Mouse (Mus musculus) testis, postnatal 14 days (tissue): ENCODE data around the gene Acsl3.

ENCODE experiments used
- DNase-seq: peaks from one replicate; pipeline ENCODE4 v3.0.0; 2021; ENCODE audit warnings: low spot score

Acsl3 gene

GRCm38 (mm10) chr1:78686872-78687271 is 29.2 kb downstream of the Acsl3 start:
- DNase-seq: no peak

GRCm38 (mm10) chr1:78688149-78688548 is 30.5 kb downstream of the Acsl3 start:
- DNase-seq: no peak

GRCm38 (mm10) chr1:78694503-78695258 is 37.1 kb downstream of the Acsl3 start:
- no peak for DNase-seq

- DNase-seq: no peak
Observed at GRCm38 (mm10) chr1:78696305-78696704, 38.7 kb downstream of the Acsl3 start.

- no peak for DNase-seq
Observed at GRCm38 (mm10) chr1:78696903-78697302, 39.3 kb downstream of the Acsl3 start.

- DNase-seq: no peak
Observed at GRCm38 (mm10) chr1:78698138-78698537, 40.5 kb downstream of the Acsl3 start.

- no peak for DNase-seq
Observed at GRCm38 (mm10) chr1:78701740-78702139, 44.1 kb downstream of the Acsl3 start.

- no peak for DNase-seq
Observed at GRCm38 (mm10) chr1:78702282-78702963, 44.8 kb downstream of the Acsl3 start.

- no peak for DNase-seq
Observed at GRCm38 (mm10) chr1:78702964-78703285, 45.3 kb downstream of the Acsl3 start.

- no peak for DNase-seq
Observed at GRCm38 (mm10) chr1:78706338-78706737, 48.7 kb downstream of the Acsl3 start.

GRCm38 (mm10) chr1:78707280-78707679 is 49.7 kb downstream of the Acsl3 start:
- no peak for DNase-seq

GRCm38 (mm10) chr1:78710026-78710425 is 52.4 kb downstream of the Acsl3 start:
- DNase-seq: no peak

- no peak for DNase-seq
Observed at GRCm38 (mm10) chr1:78710613-78711329, 53.1 kb downstream of the Acsl3 start.

GRCm38 (mm10) chr1:78724458-78725190 is 67.0 kb downstream of the Acsl3 start:
- peak; percentile 68 for DNase-seq

- no peak for DNase-seq
Observed at GRCm38 (mm10) chr1:78725191-78725490, 67.5 kb downstream of the Acsl3 start.

GRCm38 (mm10) chr1:78725617-78726223 is 68.1 kb downstream of the Acsl3 start:
- DNase-seq: no peak

- no peak for DNase-seq
Observed at GRCm38 (mm10) chr1:78730114-78730720, 72.6 kb downstream of the Acsl3 start.

GRCm38 (mm10) chr1:78732290-78732689 is 74.7 kb downstream of the Acsl3 start:
- no peak for DNase-seq

- DNase-seq: no peak
Observed at GRCm38 (mm10) chr1:78734261-78735000, 76.8 kb downstream of the Acsl3 start.

- DNase-seq: no peak
Observed at GRCm38 (mm10) chr1:78737646-78738045, 80.0 kb downstream of the Acsl3 start.

- no peak for DNase-seq
Observed at GRCm38 (mm10) chr1:78740676-78741075, 83.1 kb downstream of the Acsl3 start.
